Mouse (Mus musculus) left cerebral cortex, adult 18-20 months (tissue): ENCODE data around the gene Cyld. TPM values are rescaled to one million over a fixed set of nuclear protein-coding genes. Genes with fewer than 3 reads are reported as not detected.

Experiments
- DNase-seq, 2 experiments: peaks; one replicate each; pipeline ENCODE4 v3.0.0; 2021 to 2022; ENCODE audit warnings: low spot score in 2 of 2, mixed read lengths in 1 of 2
- total RNA-seq, 2 experiments: library from RNA; stranded (reverse); gene quantifications; 2 replicates each; pipeline ENCODE4 v1.2.3; 2021

Gene Cyld
- total RNA-seq, 2 experiments from 2014 or later, result 116 to 120 TPM

DNA sequence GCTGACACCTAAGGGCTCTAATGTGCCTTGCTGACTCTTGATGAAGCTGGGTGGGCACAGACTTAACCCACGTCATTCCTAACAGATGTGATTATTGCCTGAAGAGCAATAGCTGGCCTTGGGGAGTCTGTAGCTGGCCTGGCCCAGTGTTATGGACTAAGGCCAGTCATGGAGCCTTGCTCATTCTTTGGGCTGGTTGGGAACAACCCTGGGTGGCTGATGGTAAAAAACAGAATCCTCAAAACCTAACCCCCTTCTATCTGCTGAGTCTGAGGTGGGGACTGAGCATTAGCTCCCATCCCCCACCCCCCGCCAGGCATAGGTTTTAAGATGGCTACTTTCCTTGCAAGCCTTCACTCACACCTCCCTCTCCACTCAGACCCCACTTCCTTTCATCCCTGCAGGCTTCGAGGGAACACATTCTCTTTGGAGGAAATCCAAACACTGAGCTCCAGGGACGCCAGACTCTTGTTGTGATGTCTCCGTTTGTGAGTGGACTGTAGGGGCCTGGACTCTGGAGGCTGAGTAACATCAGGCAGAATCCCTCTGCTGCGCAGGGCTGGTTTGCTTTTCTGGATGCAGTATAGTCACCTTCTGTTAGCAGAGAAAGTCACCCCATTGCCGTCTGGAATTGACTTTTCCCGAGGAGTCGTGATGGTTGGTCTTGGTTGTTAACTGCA is 10.5 kb upstream of the Cyld start:
- DNase-seq, result peak in 1 of 2 experiments; percentile 0

GRCm38 (mm10) chr8:88686906-88687235 is 10.0 kb upstream of the Cyld start:
- DNase-seq, result no peak

- DNase-seq, result no peak
Measured at GRCm38 (mm10) chr8:88689151-88689550, 7.7 kb upstream of the Cyld start.

- DNase-seq, result no peak
Measured at GRCm38 (mm10) chr8:88689891-88690290, 6.9 kb upstream of the Cyld start.

DNA sequence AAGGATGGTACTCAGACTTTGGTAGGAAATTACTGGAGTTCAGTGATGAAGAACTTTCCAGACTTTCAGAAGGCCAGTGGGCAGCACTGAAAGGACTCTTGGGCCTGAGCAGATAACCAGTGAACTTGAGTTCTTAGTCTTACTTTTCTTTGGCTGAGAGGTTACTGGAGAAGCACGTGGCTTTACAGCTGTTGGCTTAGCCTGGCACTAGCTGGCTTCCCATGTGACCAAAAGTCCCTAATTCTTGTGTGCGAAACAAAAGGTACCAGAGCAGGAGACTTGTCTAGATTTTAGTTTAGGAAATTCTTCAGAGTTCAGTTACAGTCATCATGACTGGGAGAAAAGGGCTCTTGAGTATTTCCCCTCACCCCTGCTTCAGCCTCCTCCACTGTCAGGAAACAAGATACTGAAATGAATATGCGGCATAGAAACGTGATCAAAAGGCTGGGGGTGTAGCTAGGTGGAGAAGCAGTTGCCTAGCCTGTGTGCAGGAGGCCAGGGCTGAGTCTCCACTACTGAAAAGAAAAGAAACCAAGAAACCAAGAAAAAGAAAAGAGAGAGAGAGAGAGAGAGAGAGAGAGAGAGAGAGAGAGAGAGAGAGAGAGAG is 5.4 kb upstream of the Cyld start:
- no peak for DNase-seq

DNA sequence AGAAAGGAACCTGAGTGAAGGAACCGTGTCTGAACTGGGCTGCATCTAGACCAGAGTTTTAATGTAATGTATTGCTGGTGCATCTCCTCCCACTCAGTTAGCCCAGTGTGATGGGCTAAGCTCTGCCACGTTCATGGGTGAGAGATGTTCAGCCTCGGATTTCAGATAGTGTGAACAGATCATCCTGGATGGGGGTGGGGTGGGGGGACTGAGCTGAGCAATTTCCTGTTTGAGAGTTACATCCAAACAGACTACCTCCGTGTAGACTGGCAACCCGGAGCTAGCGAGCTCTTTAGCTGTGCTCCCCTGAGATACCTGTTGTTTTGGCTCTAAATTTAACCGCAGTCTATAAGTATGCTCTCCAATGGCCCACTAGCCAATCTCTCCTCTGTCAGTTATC is 4.9 kb upstream of the Cyld start:
- no peak for DNase-seq

- DNase-seq, result no peak
Measured at GRCm38 (mm10) chr8:88692866-88693265, 4.0 kb upstream of the Cyld start.

DNA sequence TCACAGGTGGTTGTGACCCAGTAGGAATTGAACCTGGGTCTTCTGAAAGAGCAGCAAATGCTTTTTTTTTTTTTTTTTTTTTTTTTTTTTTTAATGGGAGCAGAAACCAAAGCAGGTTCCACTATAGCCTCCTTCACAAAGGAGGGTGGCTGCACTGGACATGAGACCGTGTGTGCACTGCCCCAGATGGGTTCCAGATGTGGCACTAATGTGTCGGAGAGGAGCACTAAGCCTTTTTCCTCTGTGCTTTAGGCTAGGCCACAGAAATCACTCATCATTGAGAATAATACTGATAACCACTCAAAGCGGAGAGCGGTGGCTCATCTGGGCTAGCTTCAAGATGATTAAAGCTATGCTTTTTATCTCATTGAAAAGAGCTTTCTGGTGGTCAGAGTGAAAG is 3.5 kb upstream of the Cyld start:
- no peak for DNase-seq

DNA sequence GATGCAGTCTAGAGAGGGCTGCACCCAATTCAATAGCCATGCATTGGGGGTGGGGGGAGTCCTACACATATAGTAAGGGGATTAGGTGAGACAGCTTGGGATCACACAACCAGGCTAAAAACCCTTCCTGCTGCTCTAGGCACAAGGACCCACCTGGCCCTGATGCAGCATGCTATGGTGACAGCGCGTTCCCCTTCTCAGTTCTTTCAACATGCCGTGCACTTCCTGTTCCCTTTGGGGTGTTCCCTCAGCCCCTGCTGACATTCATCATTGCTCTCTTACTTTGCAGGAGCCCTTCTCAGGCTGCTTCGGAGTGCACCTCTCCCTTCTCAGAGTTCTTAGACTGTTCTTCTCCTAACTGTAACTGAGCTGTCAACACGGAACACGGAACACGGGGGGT is 2.5 kb upstream of the Cyld start:
- no peak for DNase-seq

- DNase-seq, result no peak
Measured at GRCm38 (mm10) chr8:88696228-88696627, 600 bp upstream of the Cyld start.

- peak in 1 of 2 experiments; percentile 15 for DNase-seq
Measured at GRCm38 (mm10) chr8:88697642-88698031, 809 bp downstream of the Cyld start.

GRCm38 (mm10) chr8:88698048-88698447 is 1.2 kb downstream of the Cyld start:
- no peak for DNase-seq

DNA sequence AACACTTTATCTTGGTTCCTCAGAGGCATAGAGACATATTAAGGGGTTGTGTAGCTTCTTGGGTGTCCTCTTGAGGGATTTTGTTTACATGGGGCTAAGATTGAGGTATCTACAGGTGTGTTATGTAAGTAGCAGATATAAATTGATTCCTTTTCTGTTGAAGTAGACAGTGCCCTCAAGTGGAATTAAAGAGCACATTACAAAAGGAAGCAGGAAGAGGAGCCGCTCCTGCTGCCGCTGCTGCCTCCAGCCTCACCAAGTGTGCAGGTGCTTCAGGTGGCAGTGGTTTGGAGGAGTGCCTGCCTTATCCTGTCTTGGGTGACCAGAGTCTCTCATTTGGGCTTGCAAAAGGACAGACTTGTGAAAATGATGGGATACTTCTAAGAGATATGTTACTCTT is 4.8 kb downstream of the Cyld start:
- DNase-seq, result peak in 1 of 2 experiments; percentile 16

- no peak for DNase-seq
Measured at GRCm38 (mm10) chr8:88702816-88703215, 6.0 kb downstream of the Cyld start.

DNA sequence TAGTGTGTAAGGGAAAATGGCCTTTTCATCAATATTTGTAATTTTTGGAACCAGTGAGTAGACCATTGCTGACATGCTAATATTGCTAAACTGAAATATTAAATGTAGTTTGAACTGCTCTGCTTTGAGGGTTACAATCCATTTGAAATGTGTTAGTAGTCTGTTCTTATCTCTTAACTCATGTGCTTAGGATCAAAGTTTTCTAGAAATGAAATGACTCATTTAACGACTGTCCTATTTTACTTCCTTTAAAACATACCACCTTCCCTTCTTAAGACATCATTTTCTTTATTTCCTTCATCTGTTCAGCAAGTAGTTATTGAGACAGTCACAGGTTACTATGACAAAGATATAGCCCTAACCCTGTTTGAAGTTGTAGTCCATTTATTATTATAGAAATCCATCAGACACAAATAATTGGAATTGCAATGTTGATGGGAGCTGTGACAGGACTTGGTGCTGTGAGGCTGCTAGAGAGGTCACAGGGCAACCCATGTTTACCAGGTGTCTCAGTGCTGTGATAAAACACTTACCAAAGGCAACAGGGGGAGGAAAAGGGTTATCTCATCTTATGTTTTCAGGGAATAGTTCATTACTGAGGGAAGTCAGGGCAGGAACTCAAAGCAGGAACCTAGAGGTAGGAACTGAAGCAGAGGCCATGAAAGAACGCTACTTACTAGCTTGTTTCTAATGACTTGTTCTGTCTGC is 26.6 kb downstream of the Cyld start:
- DNase-seq, result no peak

DNA sequence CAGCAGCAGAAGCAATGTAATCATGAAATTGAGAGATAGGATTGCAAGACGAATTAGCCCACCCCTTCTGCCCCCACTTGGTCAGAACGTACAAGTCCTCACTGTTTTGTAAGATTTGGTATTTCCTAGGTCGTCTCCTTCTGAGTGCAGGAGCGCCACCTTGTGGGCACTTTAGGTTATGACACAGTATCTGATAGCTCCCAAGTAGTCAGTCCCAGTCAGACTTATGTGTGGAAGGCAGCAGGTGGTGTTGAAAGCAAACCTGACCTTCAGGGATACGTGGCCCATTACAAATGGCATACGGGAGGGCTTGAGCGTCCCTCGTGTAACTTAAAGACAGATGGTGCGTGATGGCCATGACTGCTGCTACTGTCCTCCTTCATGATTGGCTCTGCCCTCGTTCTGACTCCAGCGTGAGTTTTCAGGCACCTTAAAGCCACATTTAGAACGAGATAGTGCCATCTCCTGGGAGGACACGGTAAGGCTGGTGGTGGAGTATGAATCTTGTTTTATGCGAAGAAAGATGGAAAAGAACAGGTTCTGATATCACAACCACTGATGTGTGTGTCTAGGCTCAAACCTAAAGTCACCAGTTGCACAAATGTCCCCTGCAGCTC is 58.5 kb downstream of the Cyld start:
- DNase-seq, result peak; percentile 89 to 92

DNA sequence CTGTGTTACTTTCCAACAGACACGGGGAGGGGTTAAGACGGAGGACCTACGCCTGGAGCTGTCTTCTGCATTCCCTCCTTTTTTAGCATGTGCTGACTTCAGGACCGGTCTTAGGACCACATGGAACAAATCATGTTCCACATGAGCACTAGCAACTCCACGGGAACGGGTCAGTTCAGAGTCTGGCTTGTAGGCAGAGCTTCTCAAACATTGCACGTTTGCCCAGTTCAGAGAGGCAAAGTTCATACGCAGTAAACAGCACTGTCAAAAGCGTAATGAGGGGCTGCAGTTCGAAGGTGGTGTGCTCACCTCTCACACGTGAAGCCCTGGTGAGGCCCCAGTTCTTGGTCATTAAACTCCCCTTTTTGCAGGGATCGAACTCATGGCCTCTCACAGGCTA is 65.2 kb downstream of the Cyld start:
- no peak for DNase-seq

GRCm38 (mm10) chr8:88771241-88771640 is 74.4 kb downstream of the Cyld start:
- DNase-seq, result no peak

GRCm38 (mm10) chr8:88774593-88775297 is 77.9 kb downstream of the Cyld start:
- DNase-seq, result no peak

DNA sequence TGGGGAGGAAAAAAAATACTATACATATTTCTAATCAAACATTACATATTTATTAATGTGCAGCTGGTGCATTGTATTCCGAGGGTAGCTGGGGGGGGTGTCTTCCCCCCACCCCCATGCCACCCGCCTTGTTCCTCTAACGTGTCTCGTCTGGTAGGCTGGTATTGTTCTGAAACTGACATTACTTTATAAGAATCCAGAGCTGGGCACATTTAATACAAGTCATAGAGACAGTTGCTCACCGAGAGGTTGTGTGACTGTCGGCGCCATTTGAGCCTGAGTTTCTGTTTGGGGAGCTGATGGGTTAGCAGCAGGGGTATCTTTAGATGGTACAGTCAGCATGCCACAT is 78.4 kb downstream of the Cyld start:
- DNase-seq, result no peak

GRCm38 (mm10) chr8:88780142-88780541 is 83.3 kb downstream of the Cyld start:
- DNase-seq, result no peak

DNA sequence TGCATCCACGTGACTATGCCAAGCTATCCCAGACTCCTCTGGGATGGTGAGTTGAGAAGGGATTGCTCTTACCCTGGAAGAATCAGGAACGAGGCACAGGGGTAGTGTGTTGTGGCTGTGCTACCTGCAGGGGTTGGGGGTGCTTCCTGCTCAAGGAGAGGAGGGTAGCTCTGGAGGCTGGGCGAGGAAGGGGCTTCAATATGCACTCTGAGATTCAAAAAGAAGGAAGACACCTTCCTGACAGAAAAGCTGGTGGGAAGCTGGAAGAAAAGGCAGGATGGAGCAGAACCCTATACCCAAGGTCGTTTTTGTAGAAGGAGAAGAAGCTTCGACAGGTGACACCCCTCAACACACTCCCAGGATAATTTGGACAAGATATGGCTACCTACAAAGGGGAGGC is 84.5 kb downstream of the Cyld start:
- no peak for DNase-seq
